Mouse (Mus musculus) midbrain, embryonic 15.5 days (tissue): ENCODE data around the gene Upk3bl. TPM values are rescaled to one million over a fixed set of nuclear protein-coding genes. Genes with fewer than 3 reads are reported as not detected.
A peak's percentile ranks its signal among the peaks of the same experiment; 100 is the strongest.
"Not testable (repeated sequence)": the region's sequence is repeated elsewhere in the genome, so short reads cannot be mapped to it uniquely, and the experiment has no call there.

Source experiments
- ATAC-seq: fragments of 200-750 bp; cut with Nextera tagmentation; replicated peaks from 2 replicates; pipeline ENCODE4 v1.8.0; 2017; ENCODE audit warnings: moderate TSS enrichment
- H3K27ac ChIP-seq: fragments of 300-500 bp; sonication (generic); 2 replicates; pipeline ENCODE4 v1.5.1; 2015; ENCODE audit warnings: mild to moderate bottlenecking, inconsistent platforms
- H3K27me3 ChIP-seq: fragments of 300-500 bp; sonication (generic); replicated peaks from 2 replicates; pipeline ENCODE4 v1.6.1; 2015; ENCODE audit warnings: inconsistent platforms
- H3K36me3 ChIP-seq: fragments of 300-500 bp; sonication (generic); replicated peaks from 2 replicates; pipeline ENCODE4 v1.6.1; 2015; ENCODE audit warnings: inconsistent platforms
- H3K4me1 ChIP-seq: fragments of 300-500 bp; sonication (generic); 2 replicates; pipeline ENCODE4 v1.6.1; 2015; ENCODE audit warnings: inconsistent platforms
- H3K4me2 ChIP-seq: fragments of 300-500 bp; sonication (generic); 2 replicates; pipeline ENCODE4 v1.6.1; 2015; ENCODE audit warnings: inconsistent platforms, mild to moderate bottlenecking, moderate library complexity
- H3K4me3 ChIP-seq: fragments of 300-500 bp; sonication (generic); 2 replicates; pipeline ENCODE4 v1.5.1; 2015; ENCODE audit warnings: mild to moderate bottlenecking, inconsistent platforms
- H3K9ac ChIP-seq: fragments of 300-500 bp; sonication (generic); 2 replicates; pipeline ENCODE4 v1.6.1; 2015; ENCODE audit warnings: mild to moderate bottlenecking, inconsistent platforms
- H3K9me3 ChIP-seq: fragments of 300-500 bp; sonication (generic); 2 replicates; pipeline ENCODE4 v1.6.1; 2016; ENCODE audit warnings: inconsistent platforms
- WGBS: fragments of 180-500 bp; shearing (Covaris S2); methylation state at CpG from one replicate; pipeline ENCODE4 v1.1.7; 2015; ENCODE audit warnings: mixed read lengths; 5-methylcytosine and 5-hydroxymethylcytosine counted together
- microRNA-seq: library from miRNA; unstranded; fragments of <30 nt; microRNA quantifications from one replicate; pipeline ENCODE4, GENCODE M21; 2016
- polyA plus RNA-seq: library from polyadenylated mRNA; unstranded; fragments of >200 nt; fragmentation: Nextera tagmentation; extraction: Ambion mirVana; gene quantifications from 2 replicates; pipeline ENCODE4 v1.2.1, GENCODE M21; 2015

Upk3bl gene
- polyA plus RNA-seq, 1 experiment from 2014 or later: not detected

DNA sequence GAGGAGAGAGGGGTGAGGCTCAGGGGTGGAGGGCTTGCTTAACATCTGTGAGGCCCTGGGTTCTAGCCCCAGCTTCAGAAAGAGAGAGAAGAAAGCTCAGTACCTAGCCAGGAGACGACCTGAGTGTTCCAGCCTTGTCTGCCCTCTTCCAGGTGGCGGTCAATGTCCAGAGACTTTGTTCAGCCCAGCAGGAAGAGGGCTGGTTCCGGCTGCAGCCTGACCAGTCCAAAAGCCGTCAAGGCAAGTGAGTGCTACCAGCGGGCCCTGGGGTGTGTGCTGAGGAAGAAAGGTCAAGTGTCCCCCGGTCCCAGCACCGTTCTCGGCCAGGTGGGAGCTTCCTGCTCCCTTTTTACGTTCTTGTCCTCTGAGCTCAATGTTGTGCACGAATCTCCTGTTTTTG lies 44.2 kb downstream of the Upk3bl start:
- H3K27me3 ChIP-seq: peaks cover 7% of the 10 kb centered on the region; the same call in 1 of the 2 replicates
- WGBS: 89% methylated on average over 10 of the region's 10 CpGs
- H3K4me2 ChIP-seq: no peak overlapping the region
- peaks cover 7% of the 10 kb centered on the region for H3K4me1 ChIP-seq
- H3K9me3 ChIP-seq: no peaks in the 10 kb centered on the region
- no peak for ATAC-seq
- no peaks in the 10 kb centered on the region for H3K36me3 ChIP-seq
- H3K4me3 ChIP-seq: no peak overlapping the region
- H3K27ac ChIP-seq: no peak overlapping the region
- no peak overlapping the region for H3K9ac ChIP-seq

DNA sequence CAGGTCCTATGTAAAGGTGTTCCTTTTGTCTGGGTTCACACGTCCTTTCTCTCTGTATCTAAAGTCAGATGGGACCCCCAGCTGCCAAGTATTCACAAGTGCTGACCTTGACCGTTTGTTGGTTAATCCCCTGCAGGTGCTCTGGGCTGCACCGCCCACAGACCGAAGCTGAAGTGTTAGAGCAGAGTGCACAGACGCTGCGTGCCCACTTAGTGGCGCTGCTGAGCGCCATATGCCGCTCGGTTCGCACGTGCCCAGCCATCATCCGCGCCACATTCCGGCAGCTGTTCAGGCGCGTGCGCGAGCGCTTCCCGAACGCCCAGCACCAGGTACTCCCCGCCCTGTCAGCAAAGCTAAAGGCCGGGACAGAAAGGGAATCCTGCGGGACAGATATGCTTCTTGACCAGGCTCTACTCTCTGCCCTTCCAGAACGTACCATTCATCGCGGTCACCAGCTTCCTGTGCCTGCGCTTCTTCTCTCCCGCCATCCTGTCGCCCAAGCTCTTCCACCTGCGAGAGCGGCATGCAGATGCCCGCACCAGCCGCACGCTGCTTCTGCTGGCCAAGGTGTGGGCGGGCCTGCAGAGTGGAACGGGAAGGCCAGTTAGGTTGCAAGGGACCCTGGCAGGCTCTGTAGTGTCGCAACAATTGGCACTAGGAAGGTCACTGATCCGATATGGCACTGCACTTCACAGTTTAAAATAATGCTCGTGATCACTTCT lies 48.0 kb downstream of the Upk3bl start:
- 5% methylated on average over 41 of the region's 41 CpGs for WGBS
- Histone ChIP-seq H3K4me3 (peak overlapping the region; percentile 42), H3K4me2 (peak overlapping the region; percentile 68), H3K27ac (peak overlapping the region; percentile 42), H3K9ac (peak overlapping the region; percentile 45), H3K4me1 (peaks cover 7% of the 10 kb centered on the region), H3K36me3 (no peaks in the 10 kb centered on the region), H3K27me3 (peaks cover 9% of the 10 kb centered on the region; the same call in 1 of the 2 replicates), H3K9me3 (no peaks in the 10 kb centered on the region)
- peak; percentile 91 for ATAC-seq

DNA sequence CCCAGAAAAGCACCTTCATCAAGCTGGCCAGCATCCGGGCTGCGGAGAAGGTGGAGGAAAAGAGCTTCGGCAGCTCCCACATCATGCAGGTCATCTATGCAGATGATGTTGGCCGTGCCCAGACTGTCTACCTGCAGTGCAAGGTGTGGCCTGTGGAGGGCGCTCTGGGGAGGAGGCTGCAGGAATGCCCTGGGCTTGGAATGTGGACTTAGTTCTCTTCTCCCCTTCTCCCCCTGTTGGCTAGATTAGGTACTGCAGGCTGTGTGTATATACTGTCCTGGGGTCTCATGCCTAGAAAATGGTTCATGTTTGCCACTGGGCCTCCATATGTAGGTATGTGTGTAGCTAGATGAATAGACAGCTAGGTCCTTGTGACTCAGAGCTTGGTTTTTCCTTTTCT lies 50.2 kb downstream of the Upk3bl start:
- Histone ChIP-seq H3K4me3 (no peak overlapping the region), H3K4me2 (no peak overlapping the region), H3K27me3 (peaks cover 9% of the 10 kb centered on the region; the same call in 1 of the 2 replicates), H3K9me3 (no peaks in the 10 kb centered on the region), H3K9ac (no peak overlapping the region), H3K4me1 (peaks cover 7% of the 10 kb centered on the region), H3K36me3 (no peaks in the 10 kb centered on the region), H3K27ac (no peak overlapping the region)
- no peak for ATAC-seq
- 87% methylated on average over 5 of the region's 5 CpGs for WGBS

DNA sequence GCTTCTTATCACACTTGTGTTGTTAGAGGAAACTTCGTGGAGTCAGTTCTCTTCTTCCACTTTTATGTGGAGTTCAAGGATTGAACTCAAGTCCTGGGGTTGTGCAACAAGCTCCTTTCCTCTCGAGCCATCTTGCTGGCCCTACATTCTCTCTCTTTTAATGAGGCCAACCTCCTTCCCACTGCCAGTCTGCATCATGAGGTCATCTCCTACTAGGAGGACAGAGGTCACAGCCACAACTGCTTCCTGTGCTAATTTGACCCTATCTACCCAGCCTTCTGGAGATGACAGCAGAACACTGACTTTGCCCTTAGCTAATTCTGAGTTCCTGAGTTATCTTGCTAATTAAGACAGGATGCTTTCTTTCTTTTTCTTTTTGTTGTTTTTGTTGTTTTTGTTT lies 54.2 kb downstream of the Upk3bl start:
- 61% methylated on average over 2 of the region's 2 CpGs for WGBS
- no peak for ATAC-seq
- no peak overlapping the region for H3K4me2 ChIP-seq

DNA sequence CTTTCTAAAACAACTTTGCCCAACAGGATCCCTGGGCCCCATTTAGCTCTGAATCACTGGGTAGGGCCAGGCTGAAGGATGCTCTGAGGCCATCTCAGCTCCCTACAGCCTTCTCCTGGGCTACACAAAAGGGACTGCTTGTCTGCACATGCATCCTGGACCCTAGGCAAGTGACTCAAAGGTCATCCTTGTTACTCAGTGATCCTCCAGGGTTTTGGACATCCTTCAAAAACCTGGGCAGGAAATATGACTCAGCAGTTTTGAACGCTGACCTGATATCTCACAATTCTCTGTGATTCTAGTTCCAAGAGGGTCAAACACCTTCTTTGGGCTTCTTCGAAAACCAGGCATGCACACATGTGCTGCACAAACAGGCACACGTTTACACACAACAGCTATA lies 54.8 kb downstream of the Upk3bl start:
- WGBS: 83% methylated on average over 3 of the region's 3 CpGs
- Histone ChIP-seq H3K27ac (no peak overlapping the region), H3K4me1 (no peaks in the 10 kb centered on the region), H3K36me3 (no peaks in the 10 kb centered on the region), H3K4me3 (no peak overlapping the region), H3K27me3 (0 out of 2 replicates have a peak, but pooled peaks cover 2% of the 10 kb centered on the region), H3K9ac (no peak overlapping the region), H3K4me2 (no peak overlapping the region), H3K9me3 (no peaks in the 10 kb centered on the region)
- no peak for ATAC-seq

More for the DNA sequence above, 54.2 kb downstream of the Upk3bl start:
- Histone ChIP-seq H3K27ac (no peak overlapping the region), H3K4me1 (no peaks in the 10 kb centered on the region), H3K4me3 (no peak overlapping the region), H3K9me3 (no peaks in the 10 kb centered on the region), H3K36me3 (no peaks in the 10 kb centered on the region), H3K9ac (no peak overlapping the region), H3K27me3 (peaks cover 2% of the 10 kb centered on the region; the same call in 1 of the 2 replicates)

DNA sequence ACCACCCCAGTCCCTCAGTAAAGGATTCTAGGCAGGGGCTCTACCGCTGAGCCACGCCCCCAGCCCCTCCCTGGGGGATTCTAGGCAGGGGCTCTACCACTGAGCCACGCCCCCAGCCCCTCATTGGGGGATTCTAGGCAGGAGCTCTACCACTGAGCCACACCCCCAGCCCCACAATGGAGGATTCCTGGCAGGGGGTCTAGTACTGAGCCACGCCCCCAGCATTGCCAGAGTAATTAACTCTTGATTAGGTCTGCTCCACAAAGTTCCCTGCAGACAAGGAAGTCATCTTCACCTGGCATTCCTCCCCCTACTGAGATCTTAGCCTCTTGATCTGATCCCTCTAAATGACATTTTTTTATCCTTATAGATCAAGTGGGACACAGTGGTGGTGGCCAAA lies 59.3 kb downstream of the Upk3bl start:
- H3K4me3 ChIP-seq, H3K36me3 ChIP-seq, H3K9me3 ChIP-seq, H3K9ac ChIP-seq, H3K27ac ChIP-seq, H3K4me2 ChIP-seq, ATAC-seq, H3K27me3 ChIP-seq: not testable (repeated sequence)
- 42% methylated on average over 4 of the region's 4 CpGs for WGBS
- H3K4me1 ChIP-seq: peaks cover 23% of the 10 kb centered on the region

Small RNA genes lying within 50 kb of the gene (microRNA-seq; reads per million reads assigned to microRNA genes)
- gene Mir7035: 1.1 reads per million

Other genes with a start within 250 kb of the Upk3bl start
- gene Srrm3, start 247.6 kb upstream of the Upk3bl start, polyA plus RNA-seq: 98.9 and 111 TPM in 2 replicates
- gene Hspb1, start 166.6 kb upstream of the Upk3bl start, polyA plus RNA-seq: 13.4 and 13.9 TPM in 2 replicates
- gene Ywhag, start 119.9 kb upstream of the Upk3bl start, polyA plus RNA-seq: 845 and 866 TPM in 2 replicates
- 1.4 and 2.2 TPM in 2 replicates for gene Ssc4d, start 80.0 kb upstream of the Upk3bl start, polyA plus RNA-seq
- 0.17 and 0.21 TPM in 2 replicates for gene Zp3, start 74.4 kb upstream of the Upk3bl start, polyA plus RNA-seq
- gene Dtx2, start 59.7 kb upstream of the Upk3bl start, polyA plus RNA-seq: 26.8 and 27.5 TPM in 2 replicates
- not detected in 2 replicates for gene Upk3b, start 16.0 kb upstream of the Upk3bl start, polyA plus RNA-seq
- gene Rasa4, start 29.4 kb downstream of the Upk3bl start, polyA plus RNA-seq: 22.0 and 22.8 TPM in 2 replicates
- gene Polr2j, start 62.1 kb downstream of the Upk3bl start, polyA plus RNA-seq: 196 and 200 TPM in 2 replicates
- 28.6 and 30.7 TPM in 2 replicates for gene Lrwd1, start 81.6 kb downstream of the Upk3bl start, polyA plus RNA-seq
- 22.3 and 22.8 TPM in 2 replicates for gene Alkbh4, start 81.7 kb downstream of the Upk3bl start, polyA plus RNA-seq
- gene Orai2, start 116.2 kb downstream of the Upk3bl start, polyA plus RNA-seq: 52.0 and 53.2 TPM in 2 replicates
- gene Prkrip1, start 144.5 kb downstream of the Upk3bl start, polyA plus RNA-seq: 54.8 and 55.6 TPM in 2 replicates
- 31.4 and 33.2 TPM in 2 replicates for gene Sh2b2, start 192.1 kb downstream of the Upk3bl start, polyA plus RNA-seq